Mouse (Mus musculus): ENCODE data around the gene Adamts17.

The Adamts17 gene

GRCm38 (mm10) chr7:66839463-66840007 lies at the start of gene Adamts17:
Gene Adamts17, plus strand, starts transcription at chr7:66839735.
- DNase-seq (ENCODE audit: low spot score), result peak; percentile 83

DNA sequence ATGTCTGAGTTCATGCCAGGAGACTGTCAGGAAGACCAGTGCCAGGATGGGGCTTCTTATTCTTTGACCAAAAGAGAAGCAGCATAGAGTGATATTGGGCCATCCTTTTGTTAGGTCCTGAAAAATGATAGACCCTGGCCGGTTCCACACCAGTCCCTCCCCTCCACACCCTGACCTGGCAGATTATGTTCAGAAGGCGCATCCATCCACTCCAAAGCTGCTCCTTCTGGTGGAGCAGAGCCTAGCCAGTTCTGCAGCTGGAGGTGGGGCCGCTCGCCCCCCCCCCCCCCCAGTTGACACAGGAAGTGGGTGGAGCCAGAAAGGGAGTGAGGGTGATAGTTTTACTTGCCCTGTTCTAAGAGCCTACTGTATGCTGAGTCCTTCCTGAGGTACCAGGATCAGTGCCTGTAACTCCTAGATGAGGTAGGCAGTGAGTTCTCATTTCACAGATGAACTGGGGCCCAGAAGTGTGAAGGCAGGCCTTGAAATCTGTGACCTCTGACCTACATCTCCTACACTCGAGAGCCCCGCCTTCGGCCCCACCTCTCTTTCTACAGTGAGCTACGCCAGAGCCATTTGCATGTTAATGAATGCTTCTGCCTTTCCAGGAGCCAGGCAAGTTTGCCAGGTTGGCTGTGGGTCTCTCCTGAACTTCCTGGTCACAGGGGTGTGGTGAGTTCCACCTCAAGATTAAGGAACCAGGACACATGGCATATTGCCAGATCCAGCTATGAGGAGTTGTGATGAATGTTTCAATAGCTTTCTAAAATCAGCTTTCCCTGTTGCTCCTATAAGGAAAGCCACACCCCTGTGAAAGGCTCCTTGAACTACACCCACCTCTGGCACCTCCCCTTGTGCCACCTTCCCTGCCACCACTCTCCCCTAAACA lies 49.4 kb upstream of the Adamts17 start:
- no peak for DNase-seq (ENCODE audit: low spot score)

- no peak for DNase-seq (ENCODE audit: low spot score)
Observed at GRCm38 (mm10) chr7:66791022-66791421, 48.5 kb upstream of the Adamts17 start.

GRCm38 (mm10) chr7:66796909-66797308 lies 42.6 kb upstream of the Adamts17 start:
- DNase-seq (ENCODE audit: low spot score), result no peak

- DNase-seq (ENCODE audit: low spot score), result no peak
Observed at GRCm38 (mm10) chr7:66797345-66797744, 42.2 kb upstream of the Adamts17 start.

GRCm38 (mm10) chr7:66798826-66799225 lies 40.7 kb upstream of the Adamts17 start:
- DNase-seq (ENCODE audit: low spot score), result no peak

- no peak for DNase-seq (ENCODE audit: low spot score)
Observed at GRCm38 (mm10) chr7:66800784-66801183, 38.8 kb upstream of the Adamts17 start.

- no peak for DNase-seq (ENCODE audit: low spot score)
Observed at GRCm38 (mm10) chr7:66801785-66802184, 37.8 kb upstream of the Adamts17 start.

- DNase-seq (ENCODE audit: low spot score), result no peak
Observed at GRCm38 (mm10) chr7:66803798-66804197, 35.7 kb upstream of the Adamts17 start.

GRCm38 (mm10) chr7:66806801-66807200 lies 32.7 kb upstream of the Adamts17 start:
- no peak for DNase-seq (ENCODE audit: low spot score)

DNA sequence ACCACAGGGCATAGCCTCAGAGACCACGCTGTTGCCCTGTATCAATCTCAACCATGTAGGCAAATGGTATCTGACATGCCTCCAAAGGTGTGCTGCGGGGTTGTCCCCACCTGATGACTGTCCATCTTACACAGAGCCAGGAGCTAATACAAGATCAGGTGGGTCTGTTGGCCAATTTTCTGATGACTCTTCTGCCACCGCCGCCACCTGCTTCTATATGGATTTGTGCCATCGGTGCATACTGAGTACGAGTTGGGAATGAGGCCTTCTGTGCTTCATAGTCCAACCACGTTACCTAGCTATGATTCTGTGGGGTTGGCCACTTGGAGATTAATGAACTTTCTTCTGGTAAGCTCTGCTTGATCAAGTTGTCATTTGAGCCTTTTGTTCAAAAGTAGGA lies 29.1 kb upstream of the Adamts17 start:
- DNase-seq (ENCODE audit: low spot score), result no peak

- DNase-seq (ENCODE audit: low spot score), result no peak
Observed at GRCm38 (mm10) chr7:66811294-66811693, 28.2 kb upstream of the Adamts17 start.

DNA sequence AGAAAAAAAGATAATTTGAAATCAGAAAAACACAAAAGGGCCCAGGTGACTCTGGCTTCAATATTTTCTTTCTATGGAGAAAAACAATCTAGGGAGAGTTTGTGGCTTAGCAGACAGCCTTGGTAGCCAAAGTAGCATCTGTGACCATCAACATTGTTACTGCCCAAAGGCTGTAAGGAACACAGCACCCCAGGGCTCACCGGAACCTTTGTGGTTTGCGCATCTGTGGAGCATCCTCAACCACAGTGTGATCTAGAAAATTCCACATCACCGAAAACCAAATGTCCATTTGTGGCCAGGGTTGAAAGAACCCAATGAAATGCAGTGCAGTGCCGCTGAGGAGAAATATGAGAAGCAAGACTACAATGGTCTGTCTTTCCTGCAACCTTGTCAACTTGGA lies 27.2 kb upstream of the Adamts17 start:
- no peak for DNase-seq (ENCODE audit: low spot score)

- DNase-seq (ENCODE audit: low spot score), result no peak
Observed at GRCm38 (mm10) chr7:66812737-66813136, 26.8 kb upstream of the Adamts17 start.

GRCm38 (mm10) chr7:66813172-66813571 lies 26.4 kb upstream of the Adamts17 start:
- no peak for DNase-seq (ENCODE audit: low spot score)

GRCm38 (mm10) chr7:66815526-66815925 lies 24.0 kb upstream of the Adamts17 start:
- no peak for DNase-seq (ENCODE audit: low spot score)

- peak; percentile 35 for DNase-seq (ENCODE audit: low spot score)
Observed at GRCm38 (mm10) chr7:66820034-66820433, 19.5 kb upstream of the Adamts17 start.

GRCm38 (mm10) chr7:66830803-66831202 lies 8.7 kb upstream of the Adamts17 start:
- DNase-seq (ENCODE audit: low spot score), result no peak

DNA sequence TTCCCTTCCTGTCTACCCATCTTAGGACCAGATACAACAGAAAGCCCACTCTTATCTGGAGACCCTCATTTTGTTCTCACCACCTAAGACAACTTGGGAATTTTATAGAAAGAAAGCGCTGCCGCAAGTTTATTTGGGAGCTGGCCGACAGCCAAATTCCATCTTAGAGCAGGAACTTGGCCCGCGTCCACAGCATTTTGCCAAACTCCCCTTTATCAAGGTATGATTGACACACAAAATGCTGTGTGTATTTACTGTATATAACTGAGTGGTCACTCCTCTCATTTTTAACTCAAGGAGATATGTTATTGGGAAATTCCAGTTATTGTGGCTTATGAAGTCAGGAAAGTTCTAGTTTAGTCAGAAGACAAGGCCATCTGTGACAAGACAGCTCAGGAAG lies 8.2 kb upstream of the Adamts17 start:
- DNase-seq (ENCODE audit: low spot score), result peak; percentile 43

GRCm38 (mm10) chr7:66840008-66840719 lies 629 bp downstream of the Adamts17 start:
- peak; percentile 27 for DNase-seq (ENCODE audit: low spot score)

GRCm38 (mm10) chr7:66841165-66841564 lies 1.6 kb downstream of the Adamts17 start:
- no peak for DNase-seq (ENCODE audit: low spot score)

DNA sequence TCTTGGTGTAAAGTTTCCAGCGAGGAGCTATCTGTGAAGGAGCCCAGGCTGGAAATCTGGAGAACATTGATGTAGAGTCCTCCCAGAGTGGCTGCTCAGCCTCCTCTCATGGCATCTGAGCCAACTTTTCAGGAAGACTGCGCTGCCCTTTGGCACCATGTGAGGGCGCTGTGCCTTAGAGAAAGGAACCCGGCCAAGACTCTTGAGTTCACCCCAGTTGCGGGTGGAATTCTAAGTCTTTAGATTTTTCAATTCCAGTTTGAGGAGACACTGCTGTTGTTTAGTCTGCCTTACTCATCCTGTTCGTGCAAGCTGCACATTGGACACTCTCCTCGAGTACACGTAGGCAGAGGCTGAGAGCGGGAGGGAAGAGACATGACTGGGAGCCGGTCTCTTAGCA lies 2.5 kb downstream of the Adamts17 start:
- peak; percentile 82 for DNase-seq (ENCODE audit: low spot score)

DNA sequence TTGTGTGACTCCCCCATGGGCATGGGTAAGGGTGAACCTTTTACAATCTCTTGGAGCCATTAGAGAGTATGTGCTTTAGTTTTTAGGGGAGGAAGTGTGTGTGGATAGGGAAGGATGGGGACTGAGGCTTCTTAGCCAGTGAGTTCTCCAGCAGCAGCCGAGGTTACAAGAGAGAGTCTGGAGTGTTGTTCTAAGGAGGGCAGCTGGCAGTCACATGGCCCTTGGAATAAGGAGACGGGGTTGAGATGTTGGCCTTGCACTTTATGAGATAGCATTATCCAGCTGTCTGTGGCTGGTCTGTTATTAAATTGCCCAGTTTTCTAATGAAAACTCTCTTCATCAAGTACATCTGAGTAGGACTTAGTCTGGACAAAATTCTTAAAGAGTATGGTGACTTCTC lies 4.3 kb downstream of the Adamts17 start:
- no peak for DNase-seq (ENCODE audit: low spot score)
